Mouse (Mus musculus): ENCODE results near the gene Cphx3. TPM values are rescaled to one million over a fixed set of nuclear protein-coding genes. Genes with fewer than 3 reads are reported as not detected.
"Not testable (repeated sequence)": the region's sequence is repeated elsewhere in the genome, so short reads cannot be mapped to it uniquely, and the experiment has no call there.

Cphx3 gene
- polyA plus RNA-seq, 1 experiment, result 3.9 TPM

DNA sequence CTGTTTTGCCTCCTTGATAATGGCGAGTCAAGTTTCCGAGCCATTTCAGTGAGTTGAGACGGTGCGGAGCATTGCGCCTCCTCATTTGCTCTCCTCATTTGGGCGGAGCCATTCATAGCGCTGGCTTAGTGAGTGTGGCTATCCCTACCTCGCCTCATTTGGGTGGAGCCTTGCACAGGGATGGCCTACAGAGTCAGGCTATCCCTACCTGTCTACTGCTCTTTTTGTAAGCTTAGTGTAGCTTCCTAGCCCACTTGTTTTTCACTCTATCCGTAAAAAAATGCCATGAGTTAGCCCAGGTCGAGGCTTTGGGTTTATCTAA is 124.8 kb downstream of the Cphx3 start, which contains the start of gene Tmem254b:
Tmem254b (minus strand) TSS at position 116 of the 322 bp plus-strand sequence.
- H3K9ac ChIP-seq (ENCODE audit: low read depth, poor library complexity, severe bottlenecking); H3K36me3 ChIP-seq (ENCODE audit: control insufficient read depth, insufficient read depth, low read length, poor library complexity, severe bottlenecking); H3K27me3 ChIP-seq (ENCODE audit: control insufficient read depth, insufficient read depth, low read length, poor library complexity, severe bottlenecking): not testable (repeated sequence)

DNA sequence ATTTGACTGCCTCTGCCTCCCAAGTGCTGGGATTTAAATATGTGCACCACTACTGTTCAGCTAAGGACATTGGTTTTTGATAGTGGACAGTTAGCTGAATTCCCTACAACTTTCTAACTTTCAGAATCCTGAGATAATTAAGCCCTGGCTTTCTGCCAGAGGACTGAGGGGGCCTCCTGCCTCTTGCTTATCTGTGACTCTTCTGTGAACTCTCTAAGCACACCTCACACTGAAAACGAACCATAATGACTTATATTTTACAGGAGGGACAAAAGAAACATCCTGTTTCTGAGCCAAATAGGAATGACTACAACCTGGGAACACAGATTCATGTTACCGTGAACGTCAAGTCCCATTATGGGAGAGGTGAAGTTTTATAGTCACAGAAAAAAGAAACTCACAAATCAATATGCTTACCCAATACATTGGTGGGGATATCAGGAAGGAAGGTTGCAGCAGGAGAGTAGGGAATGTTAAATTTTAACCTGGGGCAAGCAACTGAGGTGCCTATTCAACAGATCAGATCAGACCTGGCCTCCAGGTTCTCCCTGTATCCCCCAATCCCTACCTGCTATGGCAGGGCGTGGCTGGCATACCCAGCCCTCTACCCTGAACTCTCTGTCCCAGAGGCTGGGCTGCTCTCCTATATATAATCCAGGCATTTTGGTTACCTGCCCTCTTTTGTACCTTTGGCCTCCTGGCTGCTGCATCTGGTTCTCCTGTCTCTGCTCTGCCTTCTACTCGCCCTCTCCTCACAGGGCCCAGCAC is 134.3 kb downstream of the Cphx3 start:
- not testable (repeated sequence) for H3K27me3 ChIP-seq (ENCODE audit: control insufficient read depth, insufficient read depth, low read length, poor library complexity, severe bottlenecking); H3K9ac ChIP-seq (ENCODE audit: low read depth, poor library complexity, severe bottlenecking); H3K4me1 ChIP-seq (ENCODE audit: control insufficient read depth, insufficient read depth, low read length); H3K4me3 ChIP-seq (ENCODE audit: low read depth, low read length); H3K9me3 ChIP-seq (replicated peaks; ENCODE audit: control insufficient read depth, insufficient read depth, low read length, poor library complexity, severe bottlenecking); H3K27ac ChIP-seq (ENCODE audit: insufficient read depth, low read length); H3K36me3 ChIP-seq (ENCODE audit: control insufficient read depth, insufficient read depth, low read length, poor library complexity, severe bottlenecking)

More for the DNA sequence above, 124.8 kb downstream of the Cphx3 start, which contains the start of gene Tmem254b:
- H3K4me1 ChIP-seq (ENCODE audit: control insufficient read depth, insufficient read depth, low read length); H3K9me3 ChIP-seq (replicated peaks; ENCODE audit: control insufficient read depth, insufficient read depth, low read length, poor library complexity, severe bottlenecking); H3K4me3 ChIP-seq (ENCODE audit: low read depth, low read length); H3K27ac ChIP-seq (ENCODE audit: insufficient read depth, low read length): not testable (repeated sequence)

DNA sequence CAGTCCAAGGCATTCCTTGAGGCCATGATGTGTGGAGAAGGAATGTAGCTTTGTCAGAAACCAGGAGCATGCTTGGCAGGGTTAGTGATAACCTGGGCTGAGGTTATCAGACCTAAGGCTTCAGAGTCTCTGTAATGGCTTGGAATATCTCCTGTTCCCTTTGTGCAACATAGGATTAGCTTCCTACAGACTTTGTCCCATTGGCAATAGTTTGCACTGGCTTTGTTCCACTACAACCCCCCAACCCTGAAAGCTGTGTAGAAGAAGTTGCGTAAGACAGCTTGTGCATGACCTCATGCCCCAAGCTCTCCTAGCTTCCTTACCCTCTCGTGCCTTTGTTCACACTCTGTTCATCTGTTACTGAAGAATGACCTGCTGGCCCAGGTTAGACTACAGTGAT is 155.1 kb downstream of the Cphx3 start:
- H3K4me1 ChIP-seq (ENCODE audit: control insufficient read depth, insufficient read depth, low read length); H3K9ac ChIP-seq (ENCODE audit: low read depth, poor library complexity, severe bottlenecking); H3K27ac ChIP-seq (ENCODE audit: insufficient read depth, low read length); H3K36me3 ChIP-seq (ENCODE audit: control insufficient read depth, insufficient read depth, low read length, poor library complexity, severe bottlenecking); H3K9me3 ChIP-seq (replicated peaks; ENCODE audit: control insufficient read depth, insufficient read depth, low read length, poor library complexity, severe bottlenecking); H3K27me3 ChIP-seq (ENCODE audit: control insufficient read depth, insufficient read depth, low read length, poor library complexity, severe bottlenecking); H3K4me3 ChIP-seq (ENCODE audit: low read depth, low read length): not testable (repeated sequence)

DNA sequence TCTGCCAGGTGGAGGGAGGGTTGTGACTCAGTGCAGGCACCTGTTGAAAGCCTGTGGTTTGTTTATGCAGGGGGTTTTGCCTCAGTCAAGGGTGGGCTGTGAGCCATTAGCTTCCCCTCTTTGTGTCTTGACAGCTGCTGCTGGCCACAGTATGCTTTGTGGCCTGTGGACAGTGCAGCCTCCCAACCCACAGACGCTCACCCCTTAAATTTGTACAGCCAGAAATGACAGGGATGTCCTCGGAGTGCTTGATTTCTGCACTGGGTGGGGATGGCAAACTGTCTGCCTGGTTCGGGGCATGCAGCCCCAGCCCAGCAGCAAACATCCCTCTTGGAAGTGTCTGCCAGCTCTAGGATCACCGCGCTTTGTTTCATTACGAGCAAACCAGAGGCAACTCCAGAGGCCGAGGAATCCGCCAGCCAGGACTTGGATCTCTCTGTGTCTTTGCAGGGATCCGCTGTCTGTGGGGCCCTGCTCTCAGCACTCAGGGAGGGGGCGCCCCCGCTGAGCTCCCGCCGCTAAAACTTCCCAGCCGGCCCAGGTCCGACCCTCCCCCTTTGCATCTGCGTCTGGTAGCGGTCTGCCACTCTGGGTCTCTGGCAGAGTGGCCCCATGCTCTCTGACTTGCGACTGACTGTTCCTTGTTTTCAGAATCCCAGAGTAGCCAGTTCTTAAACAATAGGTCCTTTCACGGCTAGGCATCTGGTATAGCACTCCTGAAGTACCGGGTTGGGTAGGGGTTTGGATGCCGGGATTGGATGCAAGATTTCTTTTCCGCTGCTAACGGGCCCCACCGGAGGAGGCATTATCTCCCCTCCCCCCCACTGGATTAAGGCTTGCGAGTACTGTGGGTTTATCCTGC is 175.9 kb downstream of the Cphx3 start, which contains the start of gene Duxbl3:
Duxbl3 (plus strand) TSS at position 207 of the 862 bp plus-strand sequence.
- H3K9me3 ChIP-seq (replicated peaks; ENCODE audit: control insufficient read depth, insufficient read depth, low read length, poor library complexity, severe bottlenecking); H3K4me1 ChIP-seq (ENCODE audit: control insufficient read depth, insufficient read depth, low read length); H3K9ac ChIP-seq (ENCODE audit: low read depth, poor library complexity, severe bottlenecking); H3K27ac ChIP-seq (ENCODE audit: insufficient read depth, low read length); H3K27me3 ChIP-seq (ENCODE audit: control insufficient read depth, insufficient read depth, low read length, poor library complexity, severe bottlenecking); H3K36me3 ChIP-seq (ENCODE audit: control insufficient read depth, insufficient read depth, low read length, poor library complexity, severe bottlenecking); H3K4me3 ChIP-seq (ENCODE audit: low read depth, low read length): not testable (repeated sequence)

DNA sequence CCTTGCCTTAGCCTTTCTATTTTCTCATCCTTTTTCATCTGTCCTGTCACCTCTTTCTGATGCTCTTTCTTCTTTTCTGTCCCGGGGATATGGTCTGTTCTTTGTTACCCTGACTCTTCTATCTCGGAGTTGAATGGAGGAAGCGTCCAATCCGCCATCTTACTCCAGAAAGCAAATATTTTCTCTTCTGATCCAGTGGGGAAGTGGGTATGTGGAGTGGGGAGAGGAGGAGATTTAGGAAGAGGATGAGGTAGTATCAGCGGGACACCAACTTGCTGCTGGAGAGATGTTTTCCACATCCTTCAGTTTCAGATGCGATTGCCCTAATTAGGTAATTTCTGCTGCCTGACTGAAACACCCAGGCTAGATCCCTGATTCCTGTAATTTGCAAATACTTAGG is 176.6 kb downstream of the Cphx3 start:
- H3K36me3 ChIP-seq (ENCODE audit: control insufficient read depth, insufficient read depth, low read length, poor library complexity, severe bottlenecking); H3K4me3 ChIP-seq (ENCODE audit: low read depth, low read length); H3K9me3 ChIP-seq (replicated peaks; ENCODE audit: control insufficient read depth, insufficient read depth, low read length, poor library complexity, severe bottlenecking); H3K9ac ChIP-seq (ENCODE audit: low read depth, poor library complexity, severe bottlenecking); H3K4me1 ChIP-seq (ENCODE audit: control insufficient read depth, insufficient read depth, low read length); H3K27me3 ChIP-seq (ENCODE audit: control insufficient read depth, insufficient read depth, low read length, poor library complexity, severe bottlenecking); H3K27ac ChIP-seq (ENCODE audit: insufficient read depth, low read length): not testable (repeated sequence)

Other genes with a start within 250 kb of the Cphx3 start
- gene Anxa11, start 240.1 kb upstream of the Cphx3 start, polyA plus RNA-seq (2011; ENCODE audit: insufficient read depth, insufficient read length, low read depth, missing spikeins), result 106 and 109 TPM in 2 replicates
- 13.9 and 17.1 TPM in 2 replicates for gene Plac9a, start 179.2 kb upstream of the Cphx3 start, polyA plus RNA-seq (2011; ENCODE audit: insufficient read depth, insufficient read length, low read depth, missing spikeins)
- gene Tmem254a, start 154.6 kb upstream of the Cphx3 start, polyA plus RNA-seq (2011; ENCODE audit: insufficient read depth, insufficient read length, low read depth, missing spikeins), result 9.0 and 12.3 TPM in 2 replicates
- gene Cphx1, start 144.0 kb upstream of the Cphx3 start, polyA plus RNA-seq (2011; ENCODE audit: insufficient read depth, insufficient read length, low read depth, missing spikeins), result 3.1 TPM in 1 of 2 replicates, not detected in the other
- 11.3 and 14.7 TPM in 2 replicates for gene Duxbl1, start 103.7 kb upstream of the Cphx3 start, polyA plus RNA-seq (2011; ENCODE audit: insufficient read depth, insufficient read length, low read depth, missing spikeins)
- gene Gm9780, start 39.6 kb upstream of the Cphx3 start, polyA plus RNA-seq (2011; ENCODE audit: insufficient read depth, insufficient read length, low read depth, missing spikeins), result 4.1 and 8.3 TPM in 2 replicates
- 6.7 and 16.3 TPM in 2 replicates for gene Tmem254c, start 14.9 kb upstream of the Cphx3 start, polyA plus RNA-seq (2011; ENCODE audit: insufficient read depth, insufficient read length, low read depth, missing spikeins)
- not detected in 2 replicates for gene Cphx2, start 781 bp upstream of the Cphx3 start, polyA plus RNA-seq (2011; ENCODE audit: insufficient read depth, insufficient read length, low read depth, missing spikeins)
- 11.2 and 35.4 TPM in 2 replicates for gene Duxbl2, start 36.1 kb downstream of the Cphx3 start, polyA plus RNA-seq (2011; ENCODE audit: insufficient read depth, insufficient read length, low read depth, missing spikeins)
- 31.5 and 34.2 TPM in 2 replicates for gene Plac9b, start 100.2 kb downstream of the Cphx3 start, polyA plus RNA-seq (2011; ENCODE audit: insufficient read depth, insufficient read length, low read depth, missing spikeins)
- 158 TPM in 2 replicates for gene Tmem254b, start 124.7 kb downstream of the Cphx3 start, polyA plus RNA-seq (2011; ENCODE audit: insufficient read depth, insufficient read length, low read depth, missing spikeins)
- gene Duxbl3, start 175.7 kb downstream of the Cphx3 start, polyA plus RNA-seq (2011; ENCODE audit: insufficient read depth, insufficient read length, low read depth, missing spikeins), result 8.8 and 30.9 TPM in 2 replicates

All from ES-Bruce4 (cell line).